Mouse (Mus musculus) liver, adult 2 months (tissue): ENCODE data around the gene Zfp423. TPM values are rescaled to one million over a fixed set of nuclear protein-coding genes. Genes with fewer than 3 reads are reported as not detected.

Experiments
- DNase-seq: peaks from one replicate; pipeline ENCODE4 v3.0.0-alpha.2; 2011; ENCODE audit warnings: low read depth, low spot score; ENCODE audit errors: extremely low read depth
- H3K27ac ChIP-seq: fragments of 200-500 bp; replicated peaks from 2 replicates; pipeline ENCODE4 v1.5.1; 2012; ENCODE audit warnings: low read depth, mild to moderate bottlenecking, control low read depth, inconsistent platforms, low read length; ENCODE audit not compliant: insufficient read depth
- H3K27me3 ChIP-seq: fragments of 200-500 bp; 2 replicates; pipeline ENCODE4 v1.6.1; 2012; ENCODE audit warnings: mild to moderate bottlenecking, moderate library complexity, low read length, inconsistent platforms; ENCODE audit not compliant: control insufficient read depth, insufficient read depth
- H3K36me3 ChIP-seq: fragments of 200-500 bp; 2 replicates; pipeline ENCODE4 v1.6.1; 2012; ENCODE audit warnings: low read length, inconsistent platforms; ENCODE audit not compliant: control insufficient read depth, insufficient read depth
- H3K4me1 ChIP-seq: fragments of 200-500 bp; 2 replicates; pipeline ENCODE4 v1.6.1; 2011; ENCODE audit warnings: low read length; ENCODE audit not compliant: control insufficient read depth, insufficient read depth
- H3K4me3 ChIP-seq: fragments of 200-500 bp; 2 replicates; pipeline ENCODE4 v1.5.1; 2011; ENCODE audit warnings: low read depth, mild to moderate bottlenecking, control low read depth, low read length, moderate library complexity; ENCODE audit not compliant: insufficient read depth
- H3K79me2 ChIP-seq: fragments of 200-500 bp; 2 replicates; pipeline ENCODE4 v1.6.1; 2012; ENCODE audit warnings: inconsistent platforms, mild to moderate bottlenecking, low read length, moderate library complexity; ENCODE audit not compliant: control insufficient read depth, insufficient read depth
- H3K9ac ChIP-seq: fragments of 200-500 bp; 2 replicates; pipeline ENCODE4 v1.6.1; 2012; ENCODE audit warnings: low read depth, mild to moderate bottlenecking, control low read depth, inconsistent platforms, low read length
- CTCF ChIP-seq: fragments of 200-500 bp; IDR thresholded peaks from 2 replicates; pipeline ENCODE4 v1.5.1; 2011; ENCODE audit warnings: low read depth, low read length, control low read depth
- POLR2A ChIP-seq: fragments of 200-500 bp; IDR thresholded peaks from 2 replicates; pipeline ENCODE4 v1.6.1; 2011; ENCODE audit warnings: low read length, control low read depth; ENCODE audit not compliant: insufficient read depth; ENCODE audit errors: extremely low read depth
- WGBS: fragments of 180-500 bp; shearing (Covaris S2); methylation state at CpG from one replicate; pipeline ENCODE4 v1.1.7; 2018; 5-methylcytosine and 5-hydroxymethylcytosine counted together
- polyA plus RNA-seq: library from polyadenylated mRNA; depleted of rRNA; stranded (reverse); fragments of >200 nt; gene quantifications from 2 replicates; pipeline ENCODE4 v1.2.3, GENCODE M21; 2012
- total RNA-seq: library from RNA; depleted of rRNA; stranded (reverse); fragments of >200 nt; gene quantifications from 2 replicates; pipeline ENCODE4 v1.2.3, GENCODE M21; 2014

Zfp423 gene
- total and polyA plus RNA-seq, 2 experiments, result 0.18 to 0.31 TPM

GRCm38 (mm10) chr8:87636226-87636742 lies 323.1 kb downstream of the Zfp423 start:
- H3K9ac ChIP-seq, result no peak overlapping the region
- H3K79me2 ChIP-seq, result no peaks in the 10 kb centered on the region
- H3K4me1 ChIP-seq, result no peaks in the 10 kb centered on the region
- no peak overlapping the region for H3K27ac ChIP-seq
- no peak for TF ChIP-seq POLR2A
- no peak for TF ChIP-seq CTCF
- no peaks in the 10 kb centered on the region for H3K27me3 ChIP-seq
- DNase-seq, result no peak
- WGBS, result 53% methylated on average over 11 of the region's 11 CpGs
- no peak overlapping the region for H3K4me3 ChIP-seq
- H3K36me3 ChIP-seq, result no peaks in the 10 kb centered on the region

- no peak overlapping the region for H3K4me3 ChIP-seq
- H3K27me3 ChIP-seq, result no peaks in the 10 kb centered on the region
- no peaks in the 10 kb centered on the region for H3K79me2 ChIP-seq
- H3K4me1 ChIP-seq, result no peaks in the 10 kb centered on the region
- no peak for DNase-seq
- no peak overlapping the region for H3K27ac ChIP-seq
- TF ChIP-seq CTCF (no peak), POLR2A (no peak)
- no peaks in the 10 kb centered on the region for H3K36me3 ChIP-seq
- no peak overlapping the region for H3K9ac ChIP-seq
- 82% methylated on average over 7 of the region's 7 CpGs for WGBS
Observed at GRCm38 (mm10) chr8:87631776-87632175, 327.6 kb downstream of the Zfp423 start.

- Histone ChIP-seq H3K79me2 (no peaks in the 10 kb centered on the region), H3K36me3 (no peaks in the 10 kb centered on the region), H3K27me3 (no peaks in the 10 kb centered on the region), H3K27ac (no peak overlapping the region), H3K9ac (no peak overlapping the region), H3K4me1 (no peaks in the 10 kb centered on the region), H3K4me3 (no peak overlapping the region)
- WGBS, result 33% methylated on average over 6 of the region's 6 CpGs
- TF ChIP-seq POLR2A, result no peak
- no peak for TF ChIP-seq CTCF
- no peak for DNase-seq
Observed at GRCm38 (mm10) chr8:87629656-87630055, 329.7 kb downstream of the Zfp423 start.

- no peaks in the 10 kb centered on the region for H3K4me1 ChIP-seq
- DNase-seq, result no peak
- no peak overlapping the region for H3K9ac ChIP-seq
- H3K36me3 ChIP-seq, result no peaks in the 10 kb centered on the region
- H3K79me2 ChIP-seq, result no peaks in the 10 kb centered on the region
- no peak overlapping the region for H3K4me3 ChIP-seq
- 0 out of 2 replicates have a peak, but pooled peaks cover 2% of the 10 kb centered on the region for H3K27me3 ChIP-seq
- WGBS, result 83% methylated on average over 12 of the region's 12 CpGs
- no peak overlapping the region for H3K27ac ChIP-seq
- TF ChIP-seq CTCF (no peak), POLR2A (no peak)
Observed at GRCm38 (mm10) chr8:87621181-87621580, 338.2 kb downstream of the Zfp423 start.

- no peak overlapping the region for H3K4me3 ChIP-seq
- no peak overlapping the region for H3K27ac ChIP-seq
- no peaks in the 10 kb centered on the region for H3K36me3 ChIP-seq
- WGBS, result 80% methylated on average over 6 of the region's 6 CpGs
- 0 out of 2 replicates have a peak, but pooled peaks cover 2% of the 10 kb centered on the region for H3K27me3 ChIP-seq
- no peak overlapping the region for H3K9ac ChIP-seq
- DNase-seq, result no peak
- H3K4me1 ChIP-seq, result no peaks in the 10 kb centered on the region
- no peak for TF ChIP-seq CTCF
- TF ChIP-seq POLR2A, result no peak
- H3K79me2 ChIP-seq, result no peaks in the 10 kb centered on the region
Observed at GRCm38 (mm10) chr8:87620225-87620624, 339.2 kb downstream of the Zfp423 start.

- WGBS, result 81% methylated on average over 2 of the region's 2 CpGs
- no peaks in the 10 kb centered on the region for H3K79me2 ChIP-seq
- H3K36me3 ChIP-seq, result no peaks in the 10 kb centered on the region
- no peaks in the 10 kb centered on the region for H3K4me1 ChIP-seq
- 0 out of 2 replicates have a peak, but pooled peaks cover 2% of the 10 kb centered on the region for H3K27me3 ChIP-seq
- no peak overlapping the region for H3K27ac ChIP-seq
- no peak overlapping the region for H3K4me3 ChIP-seq
- DNase-seq, result no peak
- TF ChIP-seq POLR2A, result no peak
- no peak for TF ChIP-seq CTCF
- H3K9ac ChIP-seq, result no peak overlapping the region
Observed at GRCm38 (mm10) chr8:87619529-87619928, 339.9 kb downstream of the Zfp423 start.
